Mouse (Mus musculus): ENCODE results near the gene Tpcn2. TPM values are rescaled to one million over a fixed set of nuclear protein-coding genes. Genes with fewer than 3 reads are reported as not detected.

Tpcn2 gene
- polyA plus RNA-seq, 1 experiment: 7.4 TPM

DNA sequence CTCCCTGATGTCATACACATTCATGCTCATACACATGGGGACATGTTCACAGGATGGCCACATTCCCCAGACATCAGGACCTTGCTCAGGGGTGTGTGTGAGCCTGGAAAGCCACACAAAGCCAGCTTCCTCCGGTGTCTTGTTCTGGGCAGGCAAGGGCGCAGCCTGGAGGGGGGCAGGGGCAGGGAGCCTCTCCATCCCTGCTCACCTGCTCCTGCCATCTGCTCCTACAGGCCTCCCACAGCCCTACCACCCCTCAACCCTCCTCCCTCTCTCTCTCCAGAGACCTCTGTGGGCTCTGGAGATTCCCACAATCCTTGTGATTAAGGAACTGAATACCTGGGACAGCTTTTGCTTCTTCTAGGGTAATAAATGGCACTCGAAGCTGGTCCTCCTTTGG is 132.0 kb downstream of the Tpcn2 start:
- Histone ChIP-seq H3K4me1 (ENCODE audit: control insufficient read depth, insufficient read depth, low read length) (no peaks in the 10 kb centered on the region), H3K4me3 (ENCODE audit: insufficient read depth, low read length) (no peak overlapping the region), H3K27ac (ENCODE audit: insufficient read depth, low read length) (no peak overlapping the region)
- no peak for TF ChIP-seq POLR2A (IDR thresholded peaks at IDR 0.05; ENCODE audit: extremely low read depth, insufficient read depth, low read length)
- TF ChIP-seq CTCF (IDR thresholded peaks at IDR 0.05; ENCODE audit: extremely low read depth, insufficient read depth, low read length): no peak

DNA sequence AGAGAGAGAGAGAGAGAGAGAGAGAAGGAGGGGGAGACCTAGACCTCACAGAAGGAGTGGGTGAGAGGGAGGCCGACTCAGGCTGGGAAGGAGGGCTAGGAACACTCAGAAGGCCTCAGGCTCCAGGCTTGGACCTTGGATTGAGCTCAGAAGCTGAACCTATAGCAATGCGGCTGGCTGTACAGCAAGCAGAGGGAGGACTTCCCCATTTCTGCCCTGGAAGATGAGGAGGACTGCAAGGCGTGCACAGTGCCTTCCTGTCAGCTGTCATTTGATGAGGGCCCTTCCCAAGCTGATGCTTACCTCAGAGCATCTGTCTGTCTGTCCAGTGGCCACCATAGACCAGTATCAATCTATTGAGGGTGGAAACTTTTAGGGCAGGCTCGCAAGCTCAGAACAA is 134.9 kb downstream of the Tpcn2 start:
- no peak overlapping the region for H3K4me3 ChIP-seq (ENCODE audit: insufficient read depth, low read length)
- no peak for TF ChIP-seq POLR2A (IDR thresholded peaks at IDR 0.05; ENCODE audit: extremely low read depth, insufficient read depth, low read length)
- no peak for TF ChIP-seq CTCF (IDR thresholded peaks at IDR 0.05; ENCODE audit: extremely low read depth, insufficient read depth, low read length)
- H3K4me1 ChIP-seq (ENCODE audit: control insufficient read depth, insufficient read depth, low read length): no peaks in the 10 kb centered on the region
- H3K27ac ChIP-seq (ENCODE audit: insufficient read depth, low read length): no peak overlapping the region

DNA sequence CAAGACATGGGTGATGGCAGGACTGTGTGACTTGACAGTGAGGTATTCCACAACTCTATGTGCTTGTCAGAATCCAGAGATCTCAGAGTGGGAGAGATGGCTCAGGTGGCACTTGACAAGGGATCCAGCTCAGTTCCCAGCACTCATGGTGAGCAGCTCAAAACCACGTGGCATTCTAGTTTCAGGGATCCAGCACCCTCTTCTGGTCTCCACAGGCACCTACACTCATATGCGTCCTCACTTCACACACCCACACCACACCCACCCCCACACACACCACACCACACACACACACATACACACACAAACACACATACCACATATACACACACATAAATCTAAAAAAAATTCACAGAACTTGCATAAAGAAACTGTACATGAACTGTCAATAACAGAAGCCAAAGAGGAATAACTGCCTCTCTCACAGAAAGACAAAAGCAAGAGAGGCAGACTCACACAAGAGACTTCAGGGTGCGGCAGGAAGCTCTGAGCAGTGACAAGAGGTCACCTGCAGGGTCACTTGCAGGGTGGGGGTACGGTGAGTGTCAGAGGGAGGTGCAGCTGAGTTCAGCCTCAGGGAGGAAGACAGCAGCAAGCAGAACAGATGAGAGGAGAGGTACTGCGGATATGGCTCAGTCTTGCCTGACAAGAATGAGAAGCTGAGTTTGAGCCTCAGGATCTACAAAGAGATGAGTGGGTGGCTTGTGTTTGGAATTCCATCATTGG is 135.7 kb downstream of the Tpcn2 start:
- TF ChIP-seq CTCF (IDR thresholded peaks at IDR 0.05; ENCODE audit: extremely low read depth, insufficient read depth, low read length) (no peak), POLR2A (IDR thresholded peaks at IDR 0.05; ENCODE audit: extremely low read depth, insufficient read depth, low read length) (no peak)
- H3K4me1 ChIP-seq (ENCODE audit: control insufficient read depth, insufficient read depth, low read length): no peaks in the 10 kb centered on the region
- H3K27ac ChIP-seq (ENCODE audit: insufficient read depth, low read length): no peak overlapping the region
- no peak overlapping the region for H3K4me3 ChIP-seq (ENCODE audit: insufficient read depth, low read length)

DNA sequence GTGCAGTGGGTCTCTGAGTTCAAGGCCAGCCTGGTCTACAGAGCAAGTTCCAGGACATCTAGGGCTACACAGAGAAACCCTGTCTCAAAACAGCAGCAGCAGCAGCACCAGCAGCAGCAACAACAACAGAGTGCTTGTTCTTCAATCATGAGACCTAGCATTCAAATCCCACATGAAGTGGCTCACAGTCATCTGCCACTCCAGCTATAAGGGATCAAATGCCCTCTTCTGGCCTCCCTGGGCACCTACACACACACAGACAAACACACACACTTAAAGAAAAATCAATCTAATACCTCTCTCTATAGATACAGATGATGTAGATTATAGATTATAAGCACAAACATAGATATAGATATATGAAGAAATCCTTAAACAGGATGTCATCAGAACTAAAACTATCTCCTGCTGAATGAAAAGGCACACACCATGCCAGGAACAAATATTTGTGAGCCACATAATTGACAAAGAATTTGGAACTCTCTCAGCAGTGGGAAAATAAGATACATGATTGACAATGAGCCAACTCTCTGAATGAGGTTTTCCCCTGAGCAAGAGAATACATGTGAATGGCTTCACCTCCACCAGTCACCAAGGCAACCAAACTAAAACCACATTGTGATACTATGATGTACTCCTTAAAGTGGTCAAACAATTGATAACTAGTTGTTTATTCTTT is 137.4 kb downstream of the Tpcn2 start:
- Histone ChIP-seq H3K4me1 (ENCODE audit: control insufficient read depth, insufficient read depth, low read length) (no peaks in the 10 kb centered on the region), H3K27ac (ENCODE audit: insufficient read depth, low read length) (no peak overlapping the region), H3K4me3 (ENCODE audit: insufficient read depth, low read length) (no peak overlapping the region)
- TF ChIP-seq POLR2A (IDR thresholded peaks at IDR 0.05; ENCODE audit: extremely low read depth, insufficient read depth, low read length) (no peak), CTCF (IDR thresholded peaks at IDR 0.05; ENCODE audit: extremely low read depth, insufficient read depth, low read length) (no peak)

DNA sequence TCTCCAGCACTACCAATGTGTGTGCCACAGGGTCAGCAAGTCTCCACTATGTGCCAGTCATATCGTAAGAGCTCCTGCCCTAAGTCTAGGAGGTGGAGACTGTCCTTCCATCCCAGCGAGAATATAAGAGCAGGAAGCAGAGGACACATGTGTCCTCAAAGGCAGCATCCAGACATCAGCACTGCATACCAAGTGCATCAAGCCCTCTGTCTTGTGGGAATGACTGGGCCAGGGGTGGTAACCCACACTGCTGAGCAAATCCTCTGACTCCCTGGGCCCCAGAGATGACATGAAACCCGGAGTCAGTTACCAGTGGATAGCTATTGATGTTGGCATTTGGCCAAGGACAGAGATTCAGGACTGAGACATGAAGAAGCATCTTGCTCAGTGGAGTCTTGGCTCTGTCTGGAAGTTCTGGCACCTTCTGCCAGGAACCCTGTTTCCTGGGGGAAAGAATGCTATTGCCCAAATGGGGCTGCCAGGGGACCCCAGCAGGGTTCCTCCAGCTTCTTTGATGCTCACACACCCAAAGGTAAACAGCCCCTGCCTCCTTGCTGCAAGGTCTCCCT is 140.2 kb downstream of the Tpcn2 start:
- no peak overlapping the region for H3K27ac ChIP-seq (ENCODE audit: insufficient read depth, low read length)
- no peak overlapping the region for H3K4me3 ChIP-seq (ENCODE audit: insufficient read depth, low read length)
- TF ChIP-seq CTCF (IDR thresholded peaks at IDR 0.05; ENCODE audit: extremely low read depth, insufficient read depth, low read length) (no peak), POLR2A (IDR thresholded peaks at IDR 0.05; ENCODE audit: extremely low read depth, insufficient read depth, low read length) (no peak)
- no peaks in the 10 kb centered on the region for H3K4me1 ChIP-seq (ENCODE audit: control insufficient read depth, insufficient read depth, low read length)

DNA sequence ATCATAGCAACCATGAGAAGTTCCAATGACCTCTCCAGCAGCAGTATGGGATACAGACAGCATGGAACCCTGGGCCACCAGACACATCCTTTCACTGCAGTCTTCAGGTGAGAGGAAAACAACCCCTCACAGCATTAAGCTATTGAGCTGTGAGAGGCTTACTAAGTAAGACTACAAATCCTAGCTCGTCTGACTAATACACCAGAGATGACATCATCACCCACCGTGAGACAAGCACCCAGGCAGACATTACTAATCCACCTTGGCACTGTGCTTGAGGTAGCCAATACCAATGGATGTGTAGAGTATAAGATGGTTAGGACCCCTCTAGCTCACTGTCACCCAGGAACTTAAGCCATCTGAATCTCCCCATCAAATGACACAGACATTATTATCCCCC is 143.2 kb downstream of the Tpcn2 start:
- H3K4me3 ChIP-seq (ENCODE audit: insufficient read depth, low read length): no peak overlapping the region
- H3K4me1 ChIP-seq (ENCODE audit: control insufficient read depth, insufficient read depth, low read length): no peaks in the 10 kb centered on the region
- TF ChIP-seq CTCF (IDR thresholded peaks at IDR 0.05; ENCODE audit: extremely low read depth, insufficient read depth, low read length) (no peak), POLR2A (IDR thresholded peaks at IDR 0.05; ENCODE audit: extremely low read depth, insufficient read depth, low read length) (no peak)
- no peak overlapping the region for H3K27ac ChIP-seq (ENCODE audit: insufficient read depth, low read length)

DNA sequence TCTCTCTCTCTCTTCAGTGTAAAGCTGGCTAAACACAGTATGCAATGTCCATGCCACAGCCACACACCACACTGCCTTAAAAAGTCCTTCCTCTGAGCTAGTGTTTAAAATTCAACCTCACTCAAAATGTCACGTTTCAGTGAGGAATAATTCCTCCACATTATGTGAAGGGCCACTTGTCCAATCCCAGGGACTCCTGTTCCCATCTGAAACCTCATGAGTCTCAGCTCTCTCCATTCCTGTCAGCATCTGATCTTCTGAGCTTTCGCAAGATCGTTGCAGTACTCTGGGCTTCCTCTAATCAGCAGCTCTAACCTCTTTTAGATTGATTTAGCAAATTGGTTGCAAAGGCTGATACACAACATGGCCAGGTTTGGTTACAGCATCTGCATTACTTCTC is 144.2 kb downstream of the Tpcn2 start:
- H3K4me3 ChIP-seq (ENCODE audit: insufficient read depth, low read length): no peak overlapping the region
- no peak overlapping the region for H3K27ac ChIP-seq (ENCODE audit: insufficient read depth, low read length)
- no peaks in the 10 kb centered on the region for H3K4me1 ChIP-seq (ENCODE audit: control insufficient read depth, insufficient read depth, low read length)
- TF ChIP-seq POLR2A (IDR thresholded peaks at IDR 0.05; ENCODE audit: extremely low read depth, insufficient read depth, low read length) (no peak), CTCF (IDR thresholded peaks at IDR 0.05; ENCODE audit: extremely low read depth, insufficient read depth, low read length) (no peak)

DNA sequence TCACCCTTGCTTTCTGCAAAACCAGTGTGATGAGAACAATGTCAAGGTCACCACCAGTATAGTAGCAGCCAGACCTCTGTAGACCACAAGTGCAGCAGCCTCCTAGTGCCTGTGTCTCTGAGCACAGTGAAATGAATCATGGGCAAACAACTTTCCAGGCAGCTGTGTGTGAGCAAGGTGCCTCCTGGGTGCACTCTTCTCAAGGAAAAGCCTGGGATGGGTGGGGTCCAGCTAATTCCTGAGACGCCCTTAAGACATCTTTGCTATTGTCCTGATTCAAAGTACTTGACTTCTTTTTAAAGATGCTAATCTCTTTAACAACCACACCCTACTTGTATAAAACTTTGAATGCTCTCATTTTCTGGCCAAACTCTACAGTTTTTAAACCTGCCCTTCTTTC is 144.7 kb downstream of the Tpcn2 start:
- TF ChIP-seq POLR2A (IDR thresholded peaks at IDR 0.05; ENCODE audit: extremely low read depth, insufficient read depth, low read length) (no peak), CTCF (IDR thresholded peaks at IDR 0.05; ENCODE audit: extremely low read depth, insufficient read depth, low read length) (no peak)
- H3K4me1 ChIP-seq (ENCODE audit: control insufficient read depth, insufficient read depth, low read length): no peaks in the 10 kb centered on the region
- H3K27ac ChIP-seq (ENCODE audit: insufficient read depth, low read length): no peak overlapping the region
- no peak overlapping the region for H3K4me3 ChIP-seq (ENCODE audit: insufficient read depth, low read length)

DNA sequence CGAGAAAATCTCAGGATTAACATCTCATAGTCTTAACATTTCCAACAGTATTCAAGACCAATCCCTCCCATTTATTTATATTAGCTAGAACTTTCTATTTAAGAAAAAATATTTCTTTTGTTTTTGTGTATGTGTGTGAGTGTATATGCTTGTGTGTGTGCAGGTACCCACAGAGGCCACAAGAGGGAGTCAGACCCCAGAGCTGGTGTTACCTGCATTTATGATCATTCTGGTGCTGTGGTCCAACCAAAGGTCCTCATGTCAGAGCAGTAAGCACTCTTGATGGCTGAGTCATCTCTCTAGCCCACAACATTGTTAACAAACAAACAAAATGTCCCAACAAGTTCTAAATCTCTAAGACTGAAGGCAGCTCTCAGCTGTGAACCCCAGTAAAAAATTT is 145.9 kb downstream of the Tpcn2 start:
- TF ChIP-seq CTCF (IDR thresholded peaks at IDR 0.05; ENCODE audit: extremely low read depth, insufficient read depth, low read length): no peak
- TF ChIP-seq POLR2A (IDR thresholded peaks at IDR 0.05; ENCODE audit: extremely low read depth, insufficient read depth, low read length): no peak
- Histone ChIP-seq H3K4me3 (ENCODE audit: insufficient read depth, low read length) (no peak overlapping the region), H3K27ac (ENCODE audit: insufficient read depth, low read length) (no peak overlapping the region), H3K4me1 (ENCODE audit: control insufficient read depth, insufficient read depth, low read length) (no peaks in the 10 kb centered on the region)

DNA sequence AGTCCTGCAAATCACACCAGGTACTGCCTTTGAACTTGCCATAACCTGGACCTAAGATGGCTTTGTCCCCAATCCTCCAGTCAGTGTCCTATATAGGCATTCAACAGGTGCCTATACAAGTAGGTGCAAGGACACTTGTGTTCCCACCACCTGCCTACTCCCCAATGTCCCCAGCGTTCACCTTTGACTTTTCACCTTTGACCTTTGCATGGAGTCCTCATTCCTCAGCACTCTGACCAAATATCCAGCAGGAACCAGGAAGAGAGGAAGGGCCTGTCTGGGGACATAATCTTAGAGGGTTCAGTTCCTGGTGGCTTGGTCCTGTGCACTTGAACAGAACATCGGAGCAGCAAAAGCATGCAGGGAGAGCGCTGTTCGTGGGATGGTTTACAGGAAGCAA is 147.0 kb downstream of the Tpcn2 start:
- TF ChIP-seq CTCF (IDR thresholded peaks at IDR 0.05; ENCODE audit: extremely low read depth, insufficient read depth, low read length) (no peak), POLR2A (IDR thresholded peaks at IDR 0.05; ENCODE audit: extremely low read depth, insufficient read depth, low read length) (no peak)

More for the DNA sequence above, 147.0 kb downstream of the Tpcn2 start:
- Histone ChIP-seq H3K27ac (ENCODE audit: insufficient read depth, low read length) (no peak overlapping the region), H3K4me3 (ENCODE audit: insufficient read depth, low read length) (no peak overlapping the region), H3K4me1 (ENCODE audit: control insufficient read depth, insufficient read depth, low read length) (no peaks in the 10 kb centered on the region)

Other genes with a start within 250 kb of the Tpcn2 start
- gene 1810010D01Rik, start 75.9 kb downstream of the Tpcn2 start, polyA plus RNA-seq (2012; rRNA removed): 2.8 and 2.9 TPM in 2 replicates
- gene Mrgprf, start 16.8 kb upstream of the Tpcn2 start, polyA plus RNA-seq (2012; rRNA removed): 1.6 and 2.1 TPM in 2 replicates
- gene Mrgprd, start 30.8 kb upstream of the Tpcn2 start, polyA plus RNA-seq (2012; rRNA removed): not detected in 2 replicates